Mouse (Mus musculus) lung, adult 2 months (tissue): ENCODE measurements at regions not wholly inside any gene's neighbourhood (a gene's known extent, or its start where the extent isn't known, plus 50 kb on each side); places are given as distances from the start of the nearest gene placed in this dataset.

Source experiments
- CTCF ChIP-seq: fragments of 200-500 bp; IDR thresholded peaks from 2 replicates; pipeline ENCODE4 v1.5.1; 2011; ENCODE audit warnings: mild to moderate bottlenecking, low read length, control low read depth; ENCODE audit not compliant: insufficient read depth
- POLR2A ChIP-seq: fragments of 200-500 bp; IDR thresholded peaks from 2 replicates; pipeline ENCODE4 v1.6.1; 2011; ENCODE audit warnings: low read depth, mild to moderate bottlenecking, control low read depth, low read length, borderline replicate concordance; ENCODE audit errors: extremely low read depth

DNA sequence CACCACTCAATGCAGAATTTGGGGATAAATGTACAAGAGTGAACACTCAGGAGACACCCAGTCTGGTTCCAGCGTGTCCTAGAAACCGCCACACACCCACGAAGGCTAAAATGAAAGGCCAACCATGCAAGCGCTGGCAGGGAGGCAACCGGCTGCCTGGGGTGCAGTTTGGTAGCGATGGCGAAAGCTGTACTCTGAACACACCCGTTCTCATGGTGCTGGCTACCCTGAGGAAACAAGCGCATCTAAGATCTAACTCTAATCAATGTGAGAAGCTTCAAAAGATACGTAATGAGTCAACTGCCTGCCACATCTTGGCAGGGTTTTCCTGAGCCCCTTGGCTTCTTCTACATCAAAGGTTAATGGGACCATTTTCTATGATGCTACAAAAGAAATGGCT lies 56.4 kb upstream of the Pkdcc start:
- TF ChIP-seq POLR2A (no peak), CTCF (no peak)
